Comparison of ENCODE assay signal across 22 mouse cellular contexts in the genomic region with DNA sequence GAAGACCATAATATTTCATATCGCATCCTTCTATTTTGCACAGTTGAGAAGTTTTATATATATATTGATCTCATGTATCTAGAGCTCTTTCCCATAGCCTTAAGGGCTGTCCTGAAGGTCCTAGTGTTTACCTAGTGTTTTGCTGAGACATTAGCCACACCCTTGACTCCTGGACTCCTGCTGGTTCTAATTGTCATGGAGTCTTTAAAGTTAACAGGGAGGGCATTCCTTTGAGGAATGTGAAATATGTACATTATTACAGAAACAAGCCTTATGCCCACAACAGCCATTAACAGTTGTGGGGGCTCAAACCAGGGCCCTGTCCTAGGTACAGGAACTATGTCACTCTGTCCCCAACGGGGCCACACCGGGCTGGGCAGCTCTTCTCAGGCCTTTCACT.
"Had no signal": no experiment of that assay in that cellular context is flagged by ENCODE, and none has a peak within 500 bp of the region (broad histone marks: within the 10 kb centered on the region; RNA-seq: fewer than 3 reads in every experiment).

No protein-coding gene starts in this region.

- H3K9me3 ChIP-seq: heart, embryonic 10.5 days; heart, embryonic 12.5 days; hindbrain, embryonic 10.5 days; hindbrain, embryonic 12.5 days; intestine, embryonic 15.5 days; limb, embryonic 10.5 days; limb, embryonic 12.5 days; liver, embryonic 13.5 days had no signal

- H3K27ac ChIP-seq: gastrocnemius, adult 2 months; heart, embryonic 10.5 days; hindbrain, embryonic 10.5 days; hindbrain, embryonic 12.5 days; hindbrain, embryonic 14.5 days; intestine, embryonic 15.5 days; layer of hippocampus, adult 2 months; left cerebral cortex, adult 2 months; limb, embryonic 10.5 days; limb, embryonic 12.5 days; liver, embryonic 13.5 days had no signal

- H3K4me1 ChIP-seq: hindbrain, embryonic 10.5 days; hindbrain, embryonic 12.5 days; intestine, embryonic 15.5 days; limb, embryonic 12.5 days; liver, embryonic 13.5 days had no signal

- DNase-seq: gastrocnemius, adult 2 months; gastrocnemius, postnatal 10 days; gastrocnemius, postnatal 25 days; heart, postnatal 10 days; heart, postnatal 4 days; kidney, adult 18-20 months; kidney, adult 8-10 months; kidney, postnatal 10 days; kidney, postnatal 25 days; kidney, postnatal 4 days; liver; liver, embryonic 13.5 days had no signal

- H3K9ac ChIP-seq: heart, embryonic 12.5 days; hindbrain, embryonic 12.5 days; hindbrain, embryonic 14.5 days; intestine, embryonic 15.5 days; limb, embryonic 12.5 days; liver, embryonic 13.5 days had no signal

- H3K36me3 ChIP-seq: heart, embryonic 10.5 days; heart, embryonic 12.5 days; hindbrain, embryonic 10.5 days; hindbrain, embryonic 12.5 days; intestine, embryonic 15.5 days; limb, embryonic 10.5 days; limb, embryonic 12.5 days; liver, embryonic 13.5 days had no signal

- H3K4me3 ChIP-seq: gastrocnemius, adult 2 months; heart, embryonic 10.5 days; heart, embryonic 12.5 days; hindbrain, embryonic 10.5 days; hindbrain, embryonic 12.5 days; intestine, embryonic 15.5 days; layer of hippocampus, adult 2 months; left cerebral cortex, adult 2 months; limb, embryonic 10.5 days; limb, embryonic 12.5 days; liver, embryonic 13.5 days had no signal
